Mouse (Mus musculus): Measurements from ENCODE around the gene Prickle2.

Gene Prickle2

GRCm38 (mm10) chr6:92589381-92590065 lies 116.4 kb downstream of the Prickle2 start:
- DNase-seq (ENCODE audit: low spot score): peak; percentile 16

- no peak for DNase-seq (ENCODE audit: low spot score)
Observed at GRCm38 (mm10) chr6:92584026-92584425, 121.9 kb downstream of the Prickle2 start.

- no peak for DNase-seq (ENCODE audit: low spot score)
Observed at GRCm38 (mm10) chr6:92575227-92575626, 130.7 kb downstream of the Prickle2 start.

- no peak for DNase-seq (ENCODE audit: low spot score)
Observed at GRCm38 (mm10) chr6:92572139-92572538, 133.8 kb downstream of the Prickle2 start.

GRCm38 (mm10) chr6:92570090-92570489 lies 135.9 kb downstream of the Prickle2 start:
- DNase-seq (ENCODE audit: low spot score): no peak

- no peak for DNase-seq (ENCODE audit: low spot score)
Observed at GRCm38 (mm10) chr6:92569283-92569682, 136.7 kb downstream of the Prickle2 start.

GRCm38 (mm10) chr6:92559261-92559660 lies 146.7 kb downstream of the Prickle2 start:
- DNase-seq (ENCODE audit: low spot score): no peak

- peak; percentile 72 for DNase-seq (ENCODE audit: low spot score)
Observed at GRCm38 (mm10) chr6:92555675-92556074, 150.3 kb downstream of the Prickle2 start.

GRCm38 (mm10) chr6:92553086-92553485 lies 152.9 kb downstream of the Prickle2 start:
- peak; percentile 20 for DNase-seq (ENCODE audit: low spot score)

GRCm38 (mm10) chr6:92549246-92549645 lies 156.7 kb downstream of the Prickle2 start:
- no peak for DNase-seq (ENCODE audit: low spot score)

- no peak for DNase-seq (ENCODE audit: low spot score)
Observed at GRCm38 (mm10) chr6:92545204-92545603, 160.8 kb downstream of the Prickle2 start.

- no peak for DNase-seq (ENCODE audit: low spot score)
Observed at GRCm38 (mm10) chr6:92543825-92544224, 162.1 kb downstream of the Prickle2 start.

- DNase-seq (ENCODE audit: low spot score): peak; percentile 54
Observed at GRCm38 (mm10) chr6:92542402-92543101, 163.4 kb downstream of the Prickle2 start.

GRCm38 (mm10) chr6:92534226-92535031 lies 171.5 kb downstream of the Prickle2 start:
- peak; percentile 26 for DNase-seq (ENCODE audit: low spot score)

GRCm38 (mm10) chr6:92533306-92534063 lies 172.5 kb downstream of the Prickle2 start:
- no peak for DNase-seq (ENCODE audit: low spot score)

GRCm38 (mm10) chr6:92532896-92533295 lies 173.1 kb downstream of the Prickle2 start:
- DNase-seq (ENCODE audit: low spot score): no peak

- DNase-seq (ENCODE audit: low spot score): no peak
Observed at GRCm38 (mm10) chr6:92532331-92532730, 173.6 kb downstream of the Prickle2 start.

GRCm38 (mm10) chr6:92526212-92526611 lies 179.7 kb downstream of the Prickle2 start:
- no peak for DNase-seq (ENCODE audit: low spot score)

- no peak for DNase-seq (ENCODE audit: low spot score)
Observed at GRCm38 (mm10) chr6:92525646-92526045, 180.3 kb downstream of the Prickle2 start.

GRCm38 (mm10) chr6:92521526-92522075 lies 184.4 kb downstream of the Prickle2 start:
- peak; percentile 72 for DNase-seq (ENCODE audit: low spot score)

GRCm38 (mm10) chr6:92520088-92520875 lies 185.7 kb downstream of the Prickle2 start:
- DNase-seq (ENCODE audit: low spot score): no peak
